Mouse (Mus musculus): ENCODE measurements at regions not wholly inside any gene's neighbourhood (a gene's known extent, or its start where the extent isn't known, plus 50 kb on each side); places are given as distances from the start of the nearest gene placed in this dataset.
"Not testable (repeated sequence)": the region's sequence is repeated elsewhere in the genome, so short reads cannot be mapped to it uniquely, and the experiment has no call there.

GRCm38 (mm10) chr3:84390769-84391168 is 84.1 kb upstream of the Trim2 start:
- DNase-seq: no peak

- DNase-seq: no peak
Observed at GRCm38 (mm10) chr3:84388486-84388885, 81.8 kb upstream of the Trim2 start.

- DNase-seq: no peak
Observed at GRCm38 (mm10) chr3:84385656-84386055, 79.0 kb upstream of the Trim2 start.

- DNase-seq: no peak
Observed at GRCm38 (mm10) chr3:84383559-84383958, 76.9 kb upstream of the Trim2 start.

GRCm38 (mm10) chr3:84383038-84383437 is 76.4 kb upstream of the Trim2 start:
- not testable (repeated sequence) for DNase-seq

- no peak for DNase-seq
Observed at GRCm38 (mm10) chr3:84382006-84382405, 75.3 kb upstream of the Trim2 start.

GRCm38 (mm10) chr3:84378987-84379556 is 72.4 kb upstream of the Trim2 start:
- no peak for DNase-seq

GRCm38 (mm10) chr3:84376510-84376909 is 69.8 kb upstream of the Trim2 start:
- peak in 1 of 2 experiments; percentile 26 for DNase-seq

- DNase-seq: peak in 1 of 2 experiments; percentile 19
Observed at GRCm38 (mm10) chr3:84375832-84376231, 69.2 kb upstream of the Trim2 start.

- no peak for DNase-seq
Observed at GRCm38 (mm10) chr3:84371842-84372241, 65.2 kb upstream of the Trim2 start.

- no peak for DNase-seq
Observed at GRCm38 (mm10) chr3:84367145-84367740, 60.6 kb upstream of the Trim2 start.

GRCm38 (mm10) chr3:84358672-84359071 is 52.0 kb upstream of the Trim2 start:
- no peak for DNase-seq

- DNase-seq: no peak
Observed at GRCm38 (mm10) chr3:84356690-84357014, 50.0 kb upstream of the Trim2 start.

Data from adrenal gland, postnatal 36 days (tissue).